Mouse (Mus musculus) spleen, postnatal 10 days (tissue): ENCODE data around the gene Rab3d.

ENCODE experiments used
- DNase-seq, 2 experiments: peaks; one replicate each; pipeline ENCODE4 v3.0.0; 2021 to 2022; ENCODE audit warnings: low spot score in 2 of 2

The Rab3d gene

DNA sequence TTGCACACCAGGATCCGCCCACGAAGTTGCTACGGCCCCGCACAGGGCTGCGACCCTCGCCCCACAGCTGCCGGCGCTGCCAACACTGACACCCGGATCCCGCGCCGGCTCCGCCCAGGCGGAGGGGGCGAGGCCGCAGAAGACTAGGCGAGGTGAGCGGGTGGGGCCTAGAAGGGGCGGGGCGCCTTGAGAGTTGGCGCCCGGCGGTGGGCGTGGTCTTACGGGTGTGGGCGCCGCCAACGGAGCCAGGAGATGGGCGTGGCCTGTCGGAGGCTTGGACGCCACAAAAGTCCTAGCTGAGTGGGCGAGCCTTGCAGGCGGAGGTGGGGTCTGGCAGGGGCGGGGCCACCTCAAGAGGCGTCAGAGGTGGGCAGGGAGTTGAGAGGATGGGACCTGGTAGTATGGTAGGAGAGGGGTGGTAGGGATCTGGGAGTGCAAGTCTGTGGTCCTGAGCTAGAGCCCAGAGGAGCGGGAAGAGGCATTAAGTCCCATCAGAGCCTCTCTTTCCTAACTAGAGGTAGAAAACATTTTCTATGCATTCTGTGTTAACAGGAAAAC is at the start of gene Rab3d:
TSS of gene Rab3d (minus strand) at position 158 of the 558 bp plus-strand sequence.
- peak; percentile 90 to 98 for DNase-seq

DNA sequence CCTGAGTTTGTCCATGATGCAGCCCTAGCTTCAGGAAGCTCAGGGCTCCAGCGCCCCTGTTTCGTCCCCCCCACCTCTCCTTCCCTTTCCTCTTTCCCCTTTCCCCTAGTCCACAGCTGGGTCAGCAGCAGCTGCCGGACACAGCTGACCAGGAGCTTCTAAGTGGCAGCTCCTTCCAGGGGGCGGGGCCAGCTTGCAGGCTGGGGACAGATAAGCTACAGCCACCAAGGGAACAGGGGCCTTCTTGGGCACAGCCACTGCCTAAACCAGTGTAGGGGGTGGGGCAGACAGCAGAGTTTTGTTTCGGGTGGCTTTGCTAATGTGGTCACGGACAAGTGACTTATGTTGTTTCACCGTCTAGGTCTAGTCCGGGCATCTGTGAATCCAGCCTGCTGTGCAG is 45.4 kb upstream of the Rab3d start, which contains the start of gene Epor:
TSS of gene Epor (minus strand) at position 90 of the 400 bp plus-strand sequence.
- peak; percentile 81 to 89 for DNase-seq

DNA sequence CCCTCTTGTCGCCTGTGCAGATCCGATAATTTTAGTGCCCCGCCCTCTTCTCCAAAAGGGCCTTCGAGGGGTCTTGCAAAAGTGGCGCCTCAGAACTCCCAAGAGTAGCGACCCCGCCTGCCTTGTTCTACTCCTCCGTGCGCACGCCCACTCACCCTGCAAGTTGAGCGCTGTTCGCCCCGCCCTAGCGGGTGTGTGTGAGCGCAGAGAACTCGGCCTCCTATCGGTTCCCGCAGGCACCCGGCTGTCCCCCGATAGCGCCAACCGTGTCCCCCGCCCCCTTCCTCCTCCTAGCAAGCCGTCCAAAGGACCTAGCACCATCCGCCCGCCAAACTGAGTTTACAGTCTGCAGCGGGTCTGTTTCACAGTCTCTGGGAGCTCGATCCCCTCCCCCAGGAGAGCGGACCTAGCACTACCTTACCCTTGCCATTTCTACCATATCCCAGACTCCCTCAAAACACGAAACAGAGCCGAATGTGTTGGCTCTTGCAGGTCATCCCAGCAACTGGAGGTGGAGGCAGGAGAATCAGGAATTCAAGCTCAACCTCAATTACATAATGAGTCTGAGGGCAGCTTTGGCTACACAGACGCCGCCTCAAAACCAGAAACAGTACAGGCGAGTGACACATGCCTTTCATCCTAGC is 44.5 kb upstream of the Rab3d start:
- peak; percentile 87 to 97 for DNase-seq

DNA sequence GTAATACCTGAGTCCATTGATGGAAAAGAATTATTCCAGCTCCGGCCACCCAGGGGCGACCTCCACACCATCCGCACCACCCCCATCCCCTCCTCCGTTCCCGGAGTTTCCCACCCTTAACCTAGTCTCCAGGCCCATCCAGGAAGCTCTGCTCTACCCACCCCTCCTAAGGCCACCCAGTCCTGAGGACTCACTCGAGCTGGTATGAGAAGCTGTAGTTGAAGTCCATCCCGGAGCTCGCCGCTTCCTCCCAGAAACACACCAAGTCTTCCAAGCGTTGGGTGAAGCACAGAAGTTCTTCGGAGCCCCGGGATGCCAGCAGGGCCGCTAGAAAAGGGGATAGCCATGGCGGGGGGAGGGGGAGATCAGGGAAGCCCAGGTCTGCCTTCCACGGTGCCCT is 44.0 kb upstream of the Rab3d start:
- no peak for DNase-seq

DNA sequence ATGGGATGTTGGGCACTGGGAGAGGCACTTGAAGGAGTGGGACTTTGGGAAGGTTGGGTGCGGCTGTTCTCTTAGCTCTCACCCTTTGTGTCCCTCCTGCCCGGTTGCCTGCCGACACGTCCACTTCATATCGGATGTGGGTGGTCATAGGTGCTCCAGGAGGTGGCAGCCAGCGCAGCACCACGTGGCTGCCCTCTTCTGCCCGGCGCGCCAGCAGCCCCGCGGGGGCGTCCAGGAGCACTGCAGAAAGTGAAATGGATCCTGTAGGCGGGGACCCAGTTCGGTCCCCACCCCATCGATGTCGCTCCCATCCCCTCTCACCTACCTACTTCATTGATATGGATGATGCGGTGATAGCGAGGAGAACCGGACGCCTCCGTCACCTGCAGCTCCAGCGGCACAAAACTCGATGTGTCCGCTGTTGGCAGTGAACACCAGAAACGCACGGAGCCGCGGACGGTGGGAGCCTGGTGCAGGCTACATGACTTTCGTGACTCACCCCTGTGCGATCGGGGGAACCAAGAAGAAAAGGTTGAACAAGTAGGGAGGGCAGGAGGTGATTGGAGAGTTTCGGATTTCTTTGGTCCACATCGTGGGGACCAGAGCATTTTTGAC is 43.5 kb upstream of the Rab3d start:
- peak; percentile 48 to 56 for DNase-seq

DNA sequence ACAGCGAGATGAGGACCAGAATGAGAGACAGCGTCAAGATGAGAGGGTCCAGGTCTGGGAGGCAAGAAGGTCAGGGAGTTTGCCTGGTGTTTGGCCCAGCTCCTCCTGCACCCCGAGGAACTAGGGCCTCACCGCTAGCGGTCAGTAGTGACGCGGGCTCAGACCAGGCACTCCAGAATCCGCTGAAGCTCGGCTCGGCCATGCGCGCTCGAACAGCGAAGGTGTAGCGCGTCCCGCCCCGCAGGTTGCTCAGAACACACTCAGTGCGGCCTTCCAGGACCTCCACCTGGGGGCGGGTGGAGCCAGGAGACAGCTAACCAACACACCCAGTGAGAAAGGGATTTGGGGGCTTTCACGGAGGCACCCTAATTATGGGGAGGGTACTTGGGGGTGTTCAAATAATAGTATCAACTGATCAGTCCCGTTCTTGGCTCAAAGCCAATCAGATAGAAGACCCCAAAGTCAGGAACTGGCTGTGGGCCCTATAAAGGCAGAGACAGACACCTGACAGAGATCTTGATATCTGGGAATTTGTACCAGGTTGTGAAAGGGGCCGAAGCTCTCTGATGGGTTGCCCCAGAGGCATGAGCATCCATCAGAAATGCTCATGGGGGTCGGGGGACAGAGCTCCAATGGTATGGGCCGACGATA is 42.7 kb upstream of the Rab3d start:
- no peak for DNase-seq

DNA sequence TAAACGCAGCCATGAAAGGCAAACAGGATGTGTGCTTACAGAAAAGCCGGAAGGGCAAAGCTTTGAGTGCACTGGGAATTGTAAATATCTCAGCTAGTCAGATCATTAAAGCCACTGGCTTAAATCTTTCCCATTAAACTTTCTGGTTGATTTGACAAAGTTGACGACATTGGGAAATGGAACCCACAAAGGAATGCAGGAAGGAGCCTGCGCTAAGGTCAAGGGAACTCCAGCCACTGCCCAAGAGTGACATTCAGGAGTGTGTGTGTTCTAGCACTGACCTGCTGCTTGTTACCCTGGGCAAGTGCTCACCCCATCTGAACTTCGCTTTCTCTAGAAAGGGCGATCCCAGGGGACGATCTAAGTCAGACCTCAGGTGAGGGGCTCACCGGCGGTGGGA is 42.1 kb upstream of the Rab3d start:
- DNase-seq = no peak

DNA sequence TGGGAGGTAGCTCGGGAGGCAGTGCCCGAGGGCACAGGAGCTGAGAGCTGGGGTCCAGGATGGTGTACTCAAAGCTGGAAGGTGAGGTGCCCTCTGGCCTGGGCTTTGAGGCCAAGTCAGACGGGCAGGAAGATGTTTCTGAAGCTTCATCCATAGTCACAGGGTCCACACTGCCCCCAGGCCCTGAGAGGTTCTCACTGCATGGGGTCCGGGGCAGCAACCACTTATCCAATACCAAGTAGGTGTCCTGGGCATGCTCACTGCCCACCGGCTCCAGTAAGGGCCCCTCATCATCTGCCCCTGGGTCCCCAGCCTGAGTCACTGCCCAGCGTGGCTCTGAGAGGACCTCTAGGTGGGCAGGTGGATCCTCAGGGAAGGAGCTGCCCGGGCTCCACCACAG is 41.3 kb upstream of the Rab3d start:
- DNase-seq = no peak

DNA sequence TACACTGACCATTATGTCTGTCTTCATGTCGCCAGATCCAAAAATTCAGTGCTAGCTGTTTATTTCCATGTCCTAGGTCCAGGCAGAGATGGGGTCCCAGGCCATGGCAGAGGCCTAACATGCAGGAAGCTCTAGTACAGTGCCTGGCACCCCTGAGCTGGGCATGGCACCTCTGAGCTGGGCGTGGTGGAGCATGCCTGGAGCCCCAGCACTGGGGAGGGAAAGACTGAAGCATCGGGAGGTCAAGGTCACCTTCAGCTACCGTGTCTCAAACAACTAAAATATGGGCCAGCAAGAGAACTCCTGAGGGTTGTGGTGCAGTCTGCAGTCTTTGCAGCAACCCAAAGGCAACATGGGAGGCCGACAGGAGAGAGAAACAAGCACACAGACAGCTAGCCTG is 40.4 kb upstream of the Rab3d start:
- DNase-seq = peak in 1 of 2 experiments; percentile 58

DNA sequence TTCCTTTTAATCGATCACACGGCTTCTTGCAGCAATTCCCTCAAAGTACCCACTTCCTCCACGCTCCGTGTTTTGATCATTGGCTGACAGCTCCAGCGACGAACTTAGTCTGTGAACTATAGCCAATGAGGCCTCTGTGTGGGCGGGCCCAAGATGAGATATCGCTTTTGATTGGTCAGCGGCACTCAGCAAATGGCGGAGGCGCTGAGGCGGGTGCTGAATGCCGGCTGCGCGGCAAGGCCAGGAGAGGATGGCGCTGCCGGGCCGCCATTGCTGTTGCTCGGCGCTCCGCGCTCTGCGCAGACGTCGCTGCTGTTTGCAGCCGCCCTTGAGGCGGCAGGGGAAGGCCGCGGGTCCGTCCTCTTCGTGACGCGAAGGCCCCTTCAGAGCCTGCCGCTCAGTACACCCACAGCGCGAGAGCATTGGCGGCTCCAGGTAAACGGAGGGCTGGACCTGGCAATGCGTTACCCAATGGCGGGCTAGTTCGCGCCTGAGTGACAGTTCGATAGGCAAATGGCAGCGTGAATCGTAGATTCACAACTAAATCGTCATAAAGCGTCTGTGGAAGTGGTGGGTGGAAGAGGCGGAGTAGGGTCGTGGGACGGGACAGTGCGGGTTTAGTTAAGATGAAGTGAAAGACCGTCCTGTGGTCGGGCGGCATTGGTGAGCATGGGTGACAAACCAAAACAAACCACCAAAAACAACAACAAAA is 37.7 kb upstream of the Rab3d start, which contains the start of gene Swsap1:
TSS of gene Swsap1 (plus strand) at position 186 of the 712 bp plus-strand sequence.
- peak; percentile 98 to 99 for DNase-seq

DNA sequence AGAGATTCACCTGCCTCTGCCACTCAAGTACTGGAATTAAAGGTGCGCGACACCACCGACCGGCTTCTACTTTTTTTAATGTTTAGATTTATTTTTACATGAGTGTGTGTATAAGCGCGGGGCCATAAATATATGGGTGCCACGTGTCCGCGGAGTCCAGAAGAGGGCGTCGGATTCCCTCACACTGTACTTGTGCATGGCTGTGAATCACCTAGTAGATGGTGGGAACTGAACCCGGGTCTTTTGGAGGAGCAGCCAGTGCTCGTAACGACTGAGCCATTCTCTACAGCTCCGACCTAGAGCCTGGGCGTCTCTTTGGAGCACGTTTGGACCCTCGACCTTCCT is 37.2 kb upstream of the Rab3d start:
- no peak for DNase-seq

DNA sequence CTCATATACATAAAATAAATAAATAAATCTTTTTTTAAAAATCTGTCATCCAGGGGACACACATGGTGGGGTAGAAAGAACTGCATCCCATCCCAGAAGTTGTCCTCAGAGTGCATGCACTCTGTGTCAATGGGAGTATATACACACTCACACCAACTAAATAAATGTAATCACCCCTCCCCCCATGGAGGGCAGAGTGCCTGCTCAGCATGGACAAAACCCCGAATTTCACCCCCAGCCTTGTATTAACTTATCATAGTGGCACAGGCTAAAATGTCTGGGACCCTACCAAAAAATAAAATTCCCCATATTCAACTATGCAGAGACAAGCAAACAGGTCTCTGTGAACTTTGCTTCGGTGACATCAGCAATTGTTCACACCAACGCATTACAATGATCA is 36.6 kb upstream of the Rab3d start:
- no peak for DNase-seq

DNA sequence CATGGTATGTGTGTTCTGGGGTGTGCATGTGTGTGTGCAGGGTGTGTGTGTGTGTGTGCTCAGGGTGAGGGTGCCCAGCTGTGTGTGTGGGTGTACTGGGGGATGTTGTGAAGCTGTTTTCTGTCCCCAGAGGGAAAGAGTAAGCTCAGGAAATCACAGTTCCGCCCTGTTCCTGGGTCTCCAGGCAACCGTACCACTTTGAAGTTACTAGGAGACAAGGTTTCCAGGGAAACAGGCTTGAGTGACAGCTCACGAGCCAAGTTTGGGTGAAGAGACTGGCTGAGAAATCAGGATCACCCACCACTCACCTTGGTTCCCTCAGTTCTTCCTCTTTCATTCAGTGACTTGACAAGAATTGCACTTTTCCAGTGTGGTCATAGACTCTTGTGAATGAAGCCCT is 35.6 kb upstream of the Rab3d start:
- no peak for DNase-seq

DNA sequence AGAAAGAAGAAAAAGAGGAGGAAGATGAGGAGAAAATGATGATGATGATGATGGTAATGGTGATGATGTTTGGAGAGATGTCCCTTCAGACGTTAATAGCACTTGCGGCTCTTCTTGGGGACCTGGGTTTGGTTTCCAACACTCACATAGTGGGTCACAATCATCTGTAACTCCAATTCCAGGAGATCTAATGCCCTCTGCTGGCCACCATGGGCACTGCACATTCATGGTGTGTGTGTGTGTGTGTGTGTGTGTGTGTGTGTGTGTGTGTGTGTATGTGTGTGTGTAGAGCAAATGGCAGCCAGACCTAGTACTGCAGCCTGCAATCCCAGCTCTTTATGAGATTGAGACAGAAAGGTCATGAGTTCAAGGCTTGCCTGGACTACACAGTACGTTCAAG is 34.0 kb upstream of the Rab3d start:
- peak in 1 of 2 experiments; percentile 52 for DNase-seq

DNA sequence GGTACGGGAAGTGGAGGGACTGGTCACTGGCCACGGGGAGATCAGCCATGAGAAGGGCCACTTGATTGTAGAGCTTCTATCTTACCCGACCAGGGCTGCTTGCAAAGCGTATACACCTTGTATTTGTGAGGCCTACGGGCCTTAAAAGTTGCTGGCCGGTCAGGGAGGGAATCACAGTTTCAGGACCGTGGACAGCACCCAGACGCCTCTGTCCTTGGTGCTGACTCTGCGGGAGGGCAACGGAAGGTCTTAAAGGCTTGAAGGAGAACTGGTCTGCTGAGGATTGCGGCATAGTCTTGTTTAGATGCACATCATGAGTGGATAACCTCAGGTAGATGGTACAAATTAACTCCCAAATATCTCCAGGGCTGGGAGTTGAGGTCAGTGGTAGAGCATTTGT is 32.3 kb upstream of the Rab3d start:
- peak; percentile 83 to 85 for DNase-seq

DNA sequence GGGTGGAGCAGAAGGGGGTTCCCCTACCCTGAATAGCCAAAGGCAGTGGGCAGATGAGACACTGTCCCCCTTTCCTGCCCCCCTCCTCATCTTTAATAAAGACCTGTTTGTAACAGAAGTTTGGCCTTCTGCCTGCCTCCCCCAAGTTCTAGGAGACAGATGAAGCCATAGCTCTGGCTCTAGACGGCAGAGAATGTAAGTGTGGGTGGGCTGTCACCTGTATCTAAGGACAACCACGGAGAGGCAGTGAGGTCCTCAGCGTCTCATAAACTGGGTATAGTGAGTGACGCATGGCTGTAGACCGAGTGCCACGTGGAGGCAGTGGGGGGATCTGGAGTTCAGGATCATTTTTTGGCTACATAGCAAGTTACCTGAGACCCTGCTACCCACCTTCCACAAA is 30.8 kb upstream of the Rab3d start:
- DNase-seq = no peak

DNA sequence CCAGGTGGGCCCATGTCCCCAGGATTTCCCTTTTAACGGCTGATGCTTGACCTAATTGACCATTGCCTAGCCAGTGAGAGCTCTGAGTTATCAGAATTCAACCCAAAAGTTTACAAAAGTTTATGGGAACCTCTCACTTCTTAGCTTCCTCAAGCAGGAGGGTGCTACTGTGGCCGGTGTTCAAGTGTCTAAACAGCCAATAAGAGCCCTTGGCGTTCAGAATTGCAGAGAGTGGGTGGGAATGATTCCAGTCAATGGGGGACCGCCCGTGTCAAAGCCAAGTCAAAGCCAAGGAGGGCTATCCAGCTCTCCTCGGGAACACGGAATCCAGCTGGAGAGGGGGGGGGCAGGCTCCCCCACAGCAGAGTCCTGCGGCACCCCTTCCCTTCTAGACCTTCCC is 30.2 kb upstream of the Rab3d start:
- no peak for DNase-seq

DNA sequence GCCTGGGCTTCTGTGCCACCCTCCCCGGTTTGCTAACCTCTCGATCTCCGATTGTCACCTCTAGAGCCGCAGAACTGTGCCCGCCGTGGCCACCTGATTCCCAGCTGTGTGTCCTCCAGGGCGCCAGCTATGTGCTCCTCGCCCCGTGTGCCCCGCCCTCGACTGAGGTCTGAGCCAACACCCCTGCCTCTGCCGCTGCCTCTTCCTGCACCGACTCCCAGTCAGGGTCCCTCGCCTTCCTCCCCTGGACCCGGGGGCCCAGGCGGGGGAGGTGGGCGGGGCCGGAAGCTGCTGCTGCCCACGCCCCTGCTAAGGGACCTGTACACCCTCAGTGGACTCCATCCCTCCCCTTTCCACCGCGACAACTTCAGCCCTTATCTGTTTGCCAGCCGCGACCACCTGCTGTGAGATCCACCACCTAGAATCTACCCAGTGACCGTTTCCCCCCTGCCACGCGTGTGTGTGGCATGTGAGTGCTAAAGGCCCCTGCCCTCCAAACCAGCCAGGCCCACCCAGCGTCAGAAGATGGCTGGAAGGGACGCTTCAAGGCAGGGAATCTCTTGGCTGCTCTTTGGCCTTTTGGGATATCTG is 29.6 kb upstream of the Rab3d start:
- no peak for DNase-seq

DNA sequence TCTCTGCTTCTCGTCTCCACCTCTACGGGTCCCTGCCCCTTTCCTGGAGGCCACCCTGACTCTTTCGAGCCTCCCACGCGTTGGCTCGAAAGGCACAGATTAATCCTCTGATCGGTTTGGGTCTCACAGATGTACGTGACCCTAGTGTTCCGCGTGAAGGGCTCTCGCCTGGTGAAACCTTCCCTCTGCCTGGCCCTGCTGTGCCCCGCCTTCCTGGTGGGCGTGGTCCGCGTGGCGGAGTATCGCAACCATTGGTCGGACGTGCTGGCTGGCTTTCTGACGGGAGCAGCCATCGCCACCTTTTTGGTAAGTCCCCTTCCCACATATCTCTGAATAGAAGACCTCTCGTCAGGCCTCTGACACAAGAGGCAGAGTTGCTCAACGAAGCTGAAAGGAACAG is 26.3 kb upstream of the Rab3d start:
- no peak for DNase-seq

DNA sequence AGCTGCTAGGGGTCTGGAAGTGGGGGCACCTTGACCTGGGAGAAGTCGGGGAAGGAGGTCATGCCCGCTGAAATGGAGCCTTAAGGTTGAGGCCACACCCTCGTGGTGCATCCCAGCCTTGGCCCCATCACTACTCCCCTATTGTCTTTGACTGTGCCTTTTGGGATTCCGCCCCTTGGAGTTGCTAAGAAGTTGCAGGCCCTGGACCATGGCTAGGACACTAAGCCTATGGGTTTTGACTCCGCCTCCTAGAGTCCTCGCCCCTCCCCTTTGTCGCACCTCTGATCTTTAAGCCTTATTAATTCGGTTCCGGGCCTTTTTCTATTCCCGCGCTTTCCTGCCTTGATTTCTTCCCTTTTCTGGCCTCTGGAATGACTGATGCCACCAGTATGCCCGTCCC is 25.6 kb upstream of the Rab3d start:
- no peak for DNase-seq

DNA sequence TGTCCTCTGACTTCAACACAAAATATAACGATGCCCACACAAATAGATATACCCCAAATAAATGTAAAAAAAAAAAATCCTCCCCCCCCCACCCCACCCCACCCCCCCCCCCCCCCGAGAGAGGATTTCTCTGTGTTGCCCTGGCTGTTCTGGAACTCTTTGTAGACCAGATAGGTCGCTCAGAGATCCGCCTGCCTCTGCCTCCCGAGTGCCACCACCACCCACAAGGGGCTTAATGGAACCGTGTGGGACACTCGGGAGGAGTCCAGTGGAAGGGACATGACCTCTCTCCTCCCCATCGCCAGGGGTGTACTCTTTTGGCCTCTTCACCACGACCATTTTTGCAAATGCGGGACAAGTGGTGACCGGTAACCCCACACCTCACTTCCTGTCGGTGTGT is 25.1 kb upstream of the Rab3d start:
- no peak for DNase-seq
